Mouse (Mus musculus): Measurements from ENCODE around the gene Spin4.

Gene Spin4

GRCm38 (mm10) chrX:95026361-95026892 lies at the start of gene Spin4:
Spin4 (minus strand) TSS chrX:95026682.
- peak; percentile 66 to 71 for DNase-seq (ENCODE audit: low spot score in 2 of 2)

- DNase-seq (ENCODE audit: low spot score in 2 of 2) = no peak
Measured at GRCm38 (mm10) chrX:95027907-95028306, 1.4 kb upstream of the Spin4 start.

GRCm38 (mm10) chrX:95025779-95026360 lies 612 bp downstream of the Spin4 start:
- peak; percentile 7 to 21 for DNase-seq (ENCODE audit: low spot score in 2 of 2)

GRCm38 (mm10) chrX:95012033-95012432 lies 14.4 kb downstream of the Spin4 start:
- DNase-seq (ENCODE audit: low spot score in 2 of 2) = peak in 1 of 2 experiments; percentile 8

GRCm38 (mm10) chrX:94998845-94999244 lies 27.6 kb downstream of the Spin4 start:
- DNase-seq (ENCODE audit: low spot score in 2 of 2) = no peak

- no peak for DNase-seq (ENCODE audit: low spot score in 2 of 2)
Measured at GRCm38 (mm10) chrX:94994113-94994512, 32.4 kb downstream of the Spin4 start.

- DNase-seq (ENCODE audit: low spot score in 2 of 2) = no peak
Measured at GRCm38 (mm10) chrX:94990903-94991302, 35.6 kb downstream of the Spin4 start.

- DNase-seq (ENCODE audit: low spot score in 2 of 2) = peak; percentile 9 to 22
Measured at GRCm38 (mm10) chrX:94990080-94990825, 36.2 kb downstream of the Spin4 start.

Measured in frontal cortex, postnatal 36 days (tissue).